Comparison of ENCODE assay signal across 9 mouse cellular contexts in genomic region chr9:70392563-70392907, GRCm38 (mm10). TPM values are rescaled to one million over a fixed set of nuclear protein-coding genes. Genes with fewer than 3 reads are reported as not detected.
A peak's percentile ranks its signal among the peaks of the same experiment; 100 is the strongest.
DNase-seq lines count a peak whose midpoint lies in the region.
"Had no signal": no experiment of that assay in that cellular context is flagged by ENCODE, and none has a peak within 500 bp of the region (broad histone marks: within the 10 kb centered on the region; RNA-seq: fewer than 3 reads in every experiment).

No protein-coding gene starts in this region.

- no peaks in the 10 kb centered on the region for H3K9me3 ChIP-seq in midbrain, embryonic 10.5 days (replicated peaks)
- H3K9me3 ChIP-seq: limb, embryonic 12.5 days had no signal

- DNase-seq in left cerebral cortex, adult 18-20 months (ENCODE audit: low spot score in 2 of 2) = peak; percentile 33 to 39
- DNase-seq in left cerebral cortex, adult 8-10 months (ENCODE audit: low spot score in 2 of 2) = no peak
- DNase-seq in R1 (ENCODE audit: low read depth, low spot score) = peak; percentile 36
- peak; percentile 78 for DNase-seq in embryo, embryonic 11 days
- DNase-seq in heart, postnatal 4 days = peak; percentile 44
- DNase-seq in kidney, postnatal 36 days = peak; percentile 31 to 43
- DNase-seq in midbrain, embryonic 10.5 days (ENCODE audit: low spot score) = peak; percentile 19
- peak; percentile 36 for DNase-seq in thymus, postnatal 4 days

- peaks cover 12% of the 10 kb centered on the region for H3K36me3 ChIP-seq in midbrain, embryonic 10.5 days

- H3K4me1 ChIP-seq in midbrain, embryonic 10.5 days = no peaks in the 10 kb centered on the region

- H3K27ac ChIP-seq in midbrain, embryonic 10.5 days (replicated peaks) = no peak overlapping the region
- H3K27ac ChIP-seq: limb, embryonic 12.5 days had no signal

- no peak overlapping the region for H3K4me3 ChIP-seq in midbrain, embryonic 10.5 days
- H3K4me3 ChIP-seq: limb, embryonic 12.5 days had no signal

- H3K27me3 ChIP-seq in midbrain, embryonic 10.5 days (ENCODE audit: low read depth, poor library complexity, severe bottlenecking) = no peaks in the 10 kb centered on the region
- H3K27me3 ChIP-seq: limb, embryonic 12.5 days had no signal

- WGBS in midbrain, embryonic 10.5 days = 37% methylated on average over 6 of the region's 6 CpGs

RNA-seq across cellular contexts. Expression of gene Ccnb2, which starts 28.8 kb away (rescaled TPM):
- total RNA-seq in left cerebral cortex, adult 18-20 months (2021) = 1 to 10 TPM in 1 of 2 experiments, under 1 TPM in 1; 0.80 to 1.7 TPM
- total RNA-seq in left cerebral cortex, adult 8-10 months (2022) = under 1 TPM; 0.33 to 0.94 (median 0.81) TPM
- 10 to 100 TPM; 57.9 to 70.6 TPM for total RNA-seq in heart, postnatal 4 days (2021)
- 228 and 245 TPM in 2 replicates for polyA plus RNA-seq in midbrain, embryonic 10.5 days (2016; fragmentation: Nextera tagmentation; extraction: Ambion mirVana)

Comparison
In these comparisons a context has a peak if more than half of its experiments do, and no peak if none do; other contexts are left out.
1. DNase-seq: peak in left cerebral cortex, adult 18-20 months (2 of 2), R1 (single experiment), embryo, embryonic 11 days (single experiment), heart, postnatal 4 days (single experiment), kidney, postnatal 36 days (2 of 2), midbrain, embryonic 10.5 days (single experiment) and thymus, postnatal 4 days (single experiment); none in left cerebral cortex, adult 8-10 months (0 of 2).
2. RNA of gene Ccnb2, which starts 28.8 kb away (total RNA-seq): 57.9 to 70.6 TPM in heart, postnatal 4 days; 0.80 to 1.7 TPM in left cerebral cortex, adult 18-20 months and 0.33 to 0.94 TPM in left cerebral cortex, adult 8-10 months; every median in the first group is over 10 times any median in the second.